Mouse (Mus musculus) neural tube, embryonic 14.5 days (tissue): ENCODE measurements at regions not wholly inside any gene's neighbourhood (a gene's known extent, or its start where the extent isn't known, plus 50 kb on each side); places are given as distances from the start of the nearest gene placed in this dataset.

ENCODE experiments used
- ATAC-seq: fragments of 200-750 bp; cut with Nextera tagmentation; 2 replicates; pipeline ENCODE4 v1.8.0; 2017; ENCODE audit warnings: low read depth, mild to moderate bottlenecking, moderate TSS enrichment, moderate library complexity
- H3K27ac ChIP-seq: fragments of 300-500 bp; sonication (generic); 2 replicates; pipeline ENCODE4 v1.5.1; 2014; ENCODE audit warnings: low read depth, mild to moderate bottlenecking, control low read depth, low read length, moderate library complexity, mixed read lengths
- H3K27me3 ChIP-seq: fragments of 300-500 bp; sonication (generic); 2 replicates; pipeline ENCODE4 v1.6.1; 2014; ENCODE audit warnings: low read length; ENCODE audit not compliant: control insufficient read depth, insufficient read depth
- H3K36me3 ChIP-seq: fragments of 300-500 bp; sonication (generic); 2 replicates; pipeline ENCODE4 v1.6.1; 2014; ENCODE audit warnings: low read length, mixed read lengths; ENCODE audit not compliant: control insufficient read depth, insufficient read depth
- H3K4me1 ChIP-seq: fragments of 300-500 bp; sonication (generic); 2 replicates; pipeline ENCODE4 v1.6.1; 2014; ENCODE audit warnings: low read length; ENCODE audit not compliant: control insufficient read depth, insufficient read depth
- H3K4me2 ChIP-seq: fragments of 300-500 bp; sonication (generic); 2 replicates; pipeline ENCODE4 v1.6.1; 2014; ENCODE audit warnings: mild to moderate bottlenecking, low read depth, low read length, control low read depth
- H3K4me3 ChIP-seq: fragments of 300-500 bp; sonication (generic); 2 replicates; pipeline ENCODE4 v1.5.1; 2014; ENCODE audit warnings: low read depth, low read length, control low read depth, mixed read lengths
- H3K9ac ChIP-seq: fragments of 300-500 bp; sonication (generic); replicated peaks from 2 replicates; pipeline ENCODE4 v1.6.1; 2014; ENCODE audit warnings: low read depth, mild to moderate bottlenecking, control low read depth, low read length, mixed read lengths
- H3K9me3 ChIP-seq: fragments of 300-500 bp; sonication (generic); 2 replicates; pipeline ENCODE4 v1.6.1; 2016; ENCODE audit warnings: low read length; ENCODE audit not compliant: control insufficient read depth
- WGBS: fragments of 180-500 bp; shearing (Covaris S2); extraction: QIAGEN DNeasy Blood & Tissue Kit; methylation state at CpG from one replicate; pipeline ENCODE4 v1.1.7; 2014; 5-methylcytosine and 5-hydroxymethylcytosine counted together

DNA sequence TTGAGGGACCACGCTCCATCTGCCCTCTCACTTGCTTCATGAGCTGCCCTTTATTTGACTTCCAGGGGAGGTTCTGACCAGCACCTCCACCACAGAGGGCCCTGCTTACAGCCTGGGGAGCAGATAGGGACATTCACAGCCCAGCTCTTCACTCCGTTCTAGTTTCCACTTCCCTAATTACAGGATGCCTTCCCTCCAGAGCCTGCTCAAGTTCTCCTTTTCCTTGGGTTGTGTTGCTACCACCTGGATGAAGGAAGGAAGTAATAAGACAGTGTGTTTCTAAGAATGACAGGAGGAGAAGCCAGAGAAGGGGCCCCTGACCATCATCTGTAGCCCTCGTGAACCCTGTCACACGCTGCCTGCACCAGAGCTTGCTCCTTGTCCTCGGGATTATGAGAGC lies 152.1 kb downstream of the Maf start:
- no peak overlapping the region for H3K4me2 ChIP-seq
- no peak overlapping the region for H3K4me3 ChIP-seq
- H3K9ac ChIP-seq = no peak overlapping the region
- no peak overlapping the region for H3K27ac ChIP-seq
- no peaks in the 10 kb centered on the region for H3K36me3 ChIP-seq
- H3K4me1 ChIP-seq = no peaks in the 10 kb centered on the region
- no peaks in the 10 kb centered on the region for H3K9me3 ChIP-seq
- H3K27me3 ChIP-seq = no peaks in the 10 kb centered on the region
- ATAC-seq = no peak
- 84% methylated on average over 5 of the region's 5 CpGs for WGBS

DNA sequence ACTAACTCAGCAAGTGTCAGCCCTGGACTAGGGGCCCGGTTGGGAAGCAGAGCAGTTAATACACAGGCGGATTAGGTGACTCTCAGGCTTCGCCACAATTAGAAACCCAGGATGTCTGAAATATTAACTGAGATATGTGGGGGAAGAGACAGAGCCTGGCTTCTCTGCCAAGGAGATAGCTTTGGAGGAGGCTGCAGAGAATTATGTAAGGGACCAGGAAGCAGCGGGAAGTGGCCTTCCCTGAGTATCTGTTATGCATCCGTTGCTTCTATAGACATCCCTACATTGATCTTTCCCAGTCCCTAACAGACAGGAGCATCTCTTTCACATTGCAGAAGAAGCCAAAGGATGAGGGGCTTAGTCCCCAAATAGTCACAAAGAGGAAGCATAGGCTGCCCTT lies 153.4 kb downstream of the Maf start:
- Histone ChIP-seq H3K4me3 (no peak overlapping the region), H3K4me2 (no peak overlapping the region), H3K9ac (no peak overlapping the region), H3K27me3 (no peaks in the 10 kb centered on the region), H3K36me3 (no peaks in the 10 kb centered on the region), H3K4me1 (no peaks in the 10 kb centered on the region), H3K9me3 (no peaks in the 10 kb centered on the region), H3K27ac (no peak overlapping the region)
- ATAC-seq = no peak
- 91% methylated on average over 5 of the region's 5 CpGs for WGBS

DNA sequence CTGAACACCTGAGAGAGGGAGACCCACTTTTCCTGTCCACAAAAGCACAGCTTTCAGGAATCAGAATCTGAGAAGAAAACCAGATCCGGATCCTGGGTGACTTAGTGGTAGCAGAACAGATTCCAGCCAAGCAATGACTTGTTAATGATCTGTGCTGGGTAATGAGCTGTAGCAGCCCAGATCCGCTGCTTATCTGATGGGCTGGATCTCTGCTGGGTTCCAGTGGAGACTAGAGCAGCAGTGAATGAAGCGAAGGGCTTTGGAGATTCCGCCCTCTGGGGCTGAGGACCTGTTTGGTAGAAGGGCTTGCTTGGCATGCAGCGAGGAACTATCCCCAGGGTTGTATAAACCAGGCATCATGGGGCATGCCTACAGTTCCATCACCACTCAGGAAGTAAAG lies 156.3 kb downstream of the Maf start:
- Histone ChIP-seq H3K4me2 (no peak overlapping the region), H3K27me3 (no peaks in the 10 kb centered on the region), H3K4me1 (0 out of 2 replicates have a peak, but pooled peaks cover 2% of the 10 kb centered on the region), H3K9me3 (no peaks in the 10 kb centered on the region), H3K4me3 (no peak overlapping the region), H3K36me3 (no peaks in the 10 kb centered on the region), H3K27ac (no peak overlapping the region), H3K9ac (no peak overlapping the region)
- no peak for ATAC-seq
- 74% methylated on average over 5 of the region's 5 CpGs for WGBS

- no peak overlapping the region for H3K9ac ChIP-seq
- H3K4me1 ChIP-seq = 0 out of 2 replicates have a peak, but pooled peaks cover 2% of the 10 kb centered on the region
- no peak overlapping the region for H3K4me3 ChIP-seq
- no peaks in the 10 kb centered on the region for H3K9me3 ChIP-seq
- no peak overlapping the region for H3K4me2 ChIP-seq
- no peaks in the 10 kb centered on the region for H3K27me3 ChIP-seq
- no peaks in the 10 kb centered on the region for H3K36me3 ChIP-seq
- no peak for ATAC-seq
- H3K27ac ChIP-seq = no peak overlapping the region
- WGBS = 70% methylated on average over 1 of the region's 1 CpGs
Observed at GRCm38 (mm10) chr8:115549112-115549511, 158.5 kb downstream of the Maf start.

DNA sequence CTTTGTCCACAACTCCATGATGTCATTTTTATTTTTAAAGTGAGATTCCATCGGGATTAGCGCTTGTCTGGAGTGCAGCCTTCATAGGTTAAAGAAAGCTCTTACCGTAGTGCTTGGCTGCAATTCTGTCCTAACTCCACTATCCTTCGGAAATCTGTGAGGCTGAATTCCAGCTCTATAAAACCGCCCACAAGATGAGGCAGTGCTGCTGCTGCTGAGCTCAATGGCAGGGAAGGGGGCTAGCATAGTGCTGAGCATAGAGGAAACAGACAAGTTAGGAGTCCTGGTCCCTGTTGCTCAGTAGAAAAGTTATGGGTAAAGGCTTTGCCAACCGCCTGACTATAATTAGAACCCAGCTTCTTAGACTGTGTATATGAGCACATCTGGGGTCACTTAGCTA lies 163.5 kb downstream of the Maf start:
- H3K9me3 ChIP-seq = no peaks in the 10 kb centered on the region
- no peak overlapping the region for H3K4me2 ChIP-seq
- no peaks in the 10 kb centered on the region for H3K36me3 ChIP-seq
- no peak overlapping the region for H3K27ac ChIP-seq
- H3K4me1 ChIP-seq = 0 out of 2 replicates have a peak, but pooled peaks cover 2% of the 10 kb centered on the region
- no peak for ATAC-seq
- H3K4me3 ChIP-seq = no peak overlapping the region
- no peaks in the 10 kb centered on the region for H3K27me3 ChIP-seq
- WGBS = 63% methylated on average over 6 of the region's 6 CpGs
- H3K9ac ChIP-seq = no peak overlapping the region

DNA sequence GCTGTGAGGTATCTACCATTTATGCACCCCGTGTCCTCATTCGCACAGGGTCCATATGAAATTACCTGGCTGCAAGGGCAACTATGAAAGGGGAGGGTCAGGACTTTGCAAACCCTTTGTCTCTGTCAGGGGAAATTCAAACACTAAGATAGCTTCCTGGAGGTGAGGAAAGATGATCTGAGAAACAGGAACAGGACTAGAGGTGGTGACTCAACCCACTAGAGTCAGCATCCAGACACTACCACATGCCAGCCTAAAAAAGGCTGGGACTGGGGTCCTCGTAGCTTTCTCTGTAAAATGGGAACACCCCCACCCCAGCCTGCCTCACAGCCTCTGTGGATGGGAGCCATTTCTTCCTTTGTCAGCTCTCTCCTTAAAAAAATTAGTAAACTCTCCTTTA lies 164.7 kb downstream of the Maf start:
- no peaks in the 10 kb centered on the region for H3K27me3 ChIP-seq
- H3K9me3 ChIP-seq = no peaks in the 10 kb centered on the region
- ATAC-seq = no peak
- H3K27ac ChIP-seq = no peak overlapping the region
- no peak overlapping the region for H3K9ac ChIP-seq
- no peak overlapping the region for H3K4me2 ChIP-seq
- no peaks in the 10 kb centered on the region for H3K4me1 ChIP-seq
- H3K36me3 ChIP-seq = no peaks in the 10 kb centered on the region
- H3K4me3 ChIP-seq = no peak overlapping the region
- 90% methylated on average over 3 of the region's 3 CpGs for WGBS

- no peak for ATAC-seq
- Histone ChIP-seq H3K4me1 (0 out of 2 replicates have a peak, but pooled peaks cover 3% of the 10 kb centered on the region), H3K4me2 (no peak overlapping the region), H3K27me3 (no peaks in the 10 kb centered on the region), H3K36me3 (no peaks in the 10 kb centered on the region), H3K9ac (no peak overlapping the region), H3K4me3 (no peak overlapping the region), H3K9me3 (no peaks in the 10 kb centered on the region), H3K27ac (no peak overlapping the region)
- WGBS = 74% methylated on average over 9 of the region's 9 CpGs
Observed at GRCm38 (mm10) chr8:115539600-115539999, 168.0 kb downstream of the Maf start.

GRCm38 (mm10) chr8:115538236-115538635 lies 169.4 kb downstream of the Maf start:
- no peak overlapping the region for H3K27ac ChIP-seq
- no peak overlapping the region for H3K4me2 ChIP-seq
- H3K36me3 ChIP-seq = no peaks in the 10 kb centered on the region
- 79% methylated on average over 4 of the region's 4 CpGs for WGBS
- ATAC-seq = no peak
- H3K9ac ChIP-seq = no peak overlapping the region
- no peaks in the 10 kb centered on the region for H3K9me3 ChIP-seq
- no peaks in the 10 kb centered on the region for H3K27me3 ChIP-seq
- H3K4me1 ChIP-seq = 0 out of 2 replicates have a peak, but pooled peaks cover 3% of the 10 kb centered on the region
- H3K4me3 ChIP-seq = no peak overlapping the region

DNA sequence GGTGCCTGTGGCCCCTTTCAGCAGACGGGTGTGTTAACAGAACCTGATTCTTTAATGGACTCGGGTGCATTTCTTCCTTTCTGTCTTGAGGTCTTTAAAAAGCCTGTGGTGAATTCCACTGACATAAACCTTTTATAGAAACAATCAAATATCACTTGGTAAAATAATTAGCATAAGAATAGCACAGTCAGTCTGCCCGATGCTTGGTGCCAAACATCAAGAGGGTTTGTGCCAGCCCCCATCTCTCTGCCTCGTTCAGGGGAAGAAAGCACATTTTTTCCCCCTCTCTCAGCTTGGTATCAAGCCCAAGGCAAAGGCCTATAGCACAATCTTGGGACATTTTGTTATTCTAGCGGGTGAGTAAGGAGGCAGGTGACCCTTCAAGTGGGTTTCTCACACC lies 169.8 kb downstream of the Maf start:
- 37% methylated on average over 5 of the region's 5 CpGs for WGBS
- Histone ChIP-seq H3K4me1 (0 out of 2 replicates have a peak, but pooled peaks cover 3% of the 10 kb centered on the region), H3K27me3 (no peaks in the 10 kb centered on the region), H3K36me3 (no peaks in the 10 kb centered on the region), H3K9ac (no peak overlapping the region), H3K9me3 (no peaks in the 10 kb centered on the region), H3K4me2 (no peak overlapping the region), H3K4me3 (no peak overlapping the region), H3K27ac (no peak overlapping the region)
- no peak for ATAC-seq
